Mouse (Mus musculus) midbrain, postnatal 0 days (tissue): ENCODE measurements at regions not wholly inside any gene's neighbourhood (a gene's known extent, or its start where the extent isn't known, plus 50 kb on each side); places are given as distances from the start of the nearest gene placed in this dataset.

Experiments used
- ATAC-seq: fragments of 200-750 bp; cut with Nextera tagmentation; 2 replicates; pipeline ENCODE4 v1.8.0; 2017; ENCODE audit warnings: moderate number of reproducible peaks, mild to moderate bottlenecking, moderate TSS enrichment, moderate library complexity; ENCODE audit not compliant: low FRiP score
- DNase-seq: peaks from one replicate; pipeline ENCODE4 v3.0.0-alpha.2; 2015; ENCODE audit warnings: low spot score
- H3K27ac ChIP-seq: fragments of 300-500 bp; sonication (generic); 2 replicates; pipeline ENCODE4 v1.5.1; 2014; ENCODE audit warnings: low read depth, mild to moderate bottlenecking, low read length, mixed read lengths
- H3K27me3 ChIP-seq: fragments of 300-500 bp; sonication (generic); 2 replicates; pipeline ENCODE4 v1.6.1; 2014; ENCODE audit warnings: low read length, control low read depth, mixed read lengths; ENCODE audit not compliant: insufficient read depth
- H3K36me3 ChIP-seq: fragments of 300-500 bp; sonication (generic); 2 replicates; pipeline ENCODE4 v1.6.1; 2014; ENCODE audit warnings: low read length, control low read depth, mixed read lengths; ENCODE audit not compliant: insufficient read depth
- H3K4me1 ChIP-seq: fragments of 300-500 bp; sonication (generic); 2 replicates; pipeline ENCODE4 v1.6.1; 2014; ENCODE audit warnings: mild to moderate bottlenecking, control low read depth, antibody characterized with exemption, low read length, mixed read lengths; ENCODE audit not compliant: insufficient read depth
- H3K4me2 ChIP-seq: fragments of 300-500 bp; sonication (generic); 2 replicates; pipeline ENCODE4 v1.6.1; 2014; ENCODE audit warnings: low read depth, mild to moderate bottlenecking, low read length, mixed read lengths; ENCODE audit not compliant: poor library complexity, severe bottlenecking
- H3K4me3 ChIP-seq: fragments of 300-500 bp; sonication (generic); 2 replicates; pipeline ENCODE4 v1.5.1; 2014; ENCODE audit warnings: low read depth, mild to moderate bottlenecking, low read length, moderate library complexity
- H3K9ac ChIP-seq: fragments of 300-500 bp; sonication (generic); replicated peaks from 2 replicates; pipeline ENCODE4 v1.6.1; 2014; ENCODE audit warnings: mild to moderate bottlenecking, low read length, moderate library complexity, mixed read lengths; ENCODE audit not compliant: poor library complexity, severe bottlenecking
- H3K9me3 ChIP-seq: fragments of 300-500 bp; sonication (generic); 2 replicates; pipeline ENCODE4 v1.6.1; 2016; ENCODE audit warnings: low read length, control low read depth
- CTCF ChIP-seq: IDR thresholded peaks from 2 replicates; pipeline ENCODE4 v1.5.1; 2016; ENCODE audit warnings: antibody characterized with exemption, mild to moderate bottlenecking
- WGBS: fragments of 180-500 bp; shearing (Covaris S2); extraction: QIAGEN DNeasy Blood & Tissue Kit; methylation state at CpG from one replicate; pipeline ENCODE4 v1.1.7; 2014; 5-methylcytosine and 5-hydroxymethylcytosine counted together

DNA sequence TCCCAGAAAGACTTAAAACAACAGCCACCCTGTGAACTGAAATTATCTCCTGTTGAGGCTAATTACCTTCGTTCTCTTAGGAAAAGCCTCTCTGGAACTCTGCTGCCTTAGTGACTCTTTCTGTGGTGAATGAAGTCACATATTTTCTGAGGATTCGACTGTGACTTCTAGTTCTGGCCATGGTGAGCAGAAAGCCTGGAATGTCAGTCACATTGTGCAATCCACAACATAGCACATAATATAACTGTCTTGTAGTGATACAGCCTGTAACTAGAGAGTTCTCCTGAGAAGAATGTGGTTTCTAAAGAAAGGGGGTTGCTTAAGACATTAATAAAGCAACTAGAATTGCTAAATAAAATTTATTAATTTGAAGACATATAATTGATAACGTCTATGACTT is 342.7 kb downstream of the Fbxo8 start:
- WGBS, result 68% methylated on average over 3 of the region's 3 CpGs
- Histone ChIP-seq H3K9ac (no peak overlapping the region), H3K9me3 (no peaks in the 10 kb centered on the region), H3K36me3 (no peaks in the 10 kb centered on the region), H3K4me1 (no peaks in the 10 kb centered on the region), H3K27ac (no peak overlapping the region), H3K4me2 (no peak overlapping the region), H3K27me3 (no peaks in the 10 kb centered on the region), H3K4me3 (no peak overlapping the region)
- DNase-seq (no peak), ATAC-seq (no peak)
- no peak for TF ChIP-seq CTCF

DNA sequence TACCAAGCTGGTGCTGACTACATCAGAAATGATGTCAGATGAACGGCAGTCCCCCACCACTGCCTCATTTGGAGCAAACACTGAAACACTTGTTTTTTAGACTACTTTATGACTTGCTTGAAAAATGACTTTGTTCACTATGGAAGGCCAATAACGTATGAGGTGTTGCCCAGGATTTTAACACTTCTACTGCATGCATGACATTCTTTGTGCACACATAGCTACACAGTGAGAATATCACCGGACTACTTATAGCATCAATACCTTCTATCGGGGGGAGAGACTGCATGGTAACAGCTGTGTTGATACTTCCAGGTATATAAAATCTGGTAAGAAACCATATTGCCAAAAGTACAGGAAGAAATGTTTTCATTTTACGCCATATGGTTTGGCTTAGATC is 364.5 kb downstream of the Fbxo8 start:
- no peaks in the 10 kb centered on the region for H3K27me3 ChIP-seq
- ATAC-seq, result no peak
- WGBS, result 89% methylated on average over 5 of the region's 5 CpGs

DNA sequence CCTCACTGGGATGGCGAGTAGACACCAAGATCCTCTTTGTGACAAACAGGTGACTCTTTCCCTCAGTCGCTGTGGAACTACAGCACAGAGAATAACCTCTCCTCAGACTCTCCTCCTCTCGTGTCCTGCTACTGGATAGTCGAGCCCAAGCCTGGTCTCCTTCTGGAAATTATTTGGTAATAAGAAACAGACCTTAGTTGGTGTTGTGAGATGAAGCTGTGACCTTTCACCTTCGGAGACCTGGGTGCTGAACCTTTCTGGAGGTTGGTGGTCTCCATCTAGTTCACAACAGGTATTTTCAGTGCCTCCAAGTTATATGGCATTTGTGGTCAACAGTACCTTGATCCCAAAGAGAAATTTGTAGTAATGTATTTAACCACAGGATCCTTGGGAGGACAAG is 365.1 kb downstream of the Fbxo8 start:
- no peak for ATAC-seq

More for the DNA sequence above, 364.5 kb downstream of the Fbxo8 start:
- Histone ChIP-seq H3K4me3 (no peak overlapping the region), H3K9me3 (no peaks in the 10 kb centered on the region), H3K4me1 (no peaks in the 10 kb centered on the region), H3K27ac (no peak overlapping the region), H3K4me2 (no peak overlapping the region), H3K36me3 (no peaks in the 10 kb centered on the region), H3K9ac (no peak overlapping the region)
- no peak for TF ChIP-seq CTCF
- DNase-seq, result no peak

DNA sequence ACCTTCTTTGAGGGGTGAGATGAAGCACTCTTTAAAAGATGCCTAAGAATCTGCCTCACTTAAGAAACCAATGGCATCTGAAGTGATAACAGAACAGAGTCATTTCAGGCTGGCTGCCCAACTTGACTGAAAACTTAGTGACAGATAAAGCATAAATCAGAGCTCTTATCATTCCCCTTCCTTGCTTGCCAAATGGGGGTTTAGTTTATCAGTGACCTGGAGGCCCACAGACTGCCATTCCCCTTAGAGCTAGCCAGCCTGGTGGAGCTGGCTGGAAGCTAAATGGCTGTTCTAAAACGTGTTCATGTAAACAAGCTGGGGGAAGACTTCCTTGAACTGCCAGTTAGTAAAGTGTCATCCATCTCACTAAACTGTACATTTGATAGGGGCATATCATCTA is 373.8 kb downstream of the Fbxo8 start:
- Histone ChIP-seq H3K4me1 (no peaks in the 10 kb centered on the region), H3K36me3 (no peaks in the 10 kb centered on the region), H3K9me3 (no peaks in the 10 kb centered on the region), H3K27ac (no peak overlapping the region), H3K4me2 (no peak overlapping the region), H3K4me3 (no peak overlapping the region), H3K9ac (no peak overlapping the region), H3K27me3 (no peaks in the 10 kb centered on the region)
- DNase-seq (no peak), ATAC-seq (no peak)
- no peak for TF ChIP-seq CTCF
- 48% methylated on average over 1 of the region's 1 CpGs for WGBS

More for the DNA sequence above, 365.1 kb downstream of the Fbxo8 start:
- H3K36me3 ChIP-seq, result no peaks in the 10 kb centered on the region
- no peaks in the 10 kb centered on the region for H3K27me3 ChIP-seq
- no peak overlapping the region for H3K4me3 ChIP-seq
- H3K9me3 ChIP-seq, result no peaks in the 10 kb centered on the region
- H3K4me2 ChIP-seq, result no peak overlapping the region
- no peak for TF ChIP-seq CTCF
- 88% methylated on average over 5 of the region's 5 CpGs for WGBS
- H3K27ac ChIP-seq, result no peak overlapping the region
- H3K9ac ChIP-seq, result no peak overlapping the region
- no peaks in the 10 kb centered on the region for H3K4me1 ChIP-seq
- DNase-seq, result no peak

DNA sequence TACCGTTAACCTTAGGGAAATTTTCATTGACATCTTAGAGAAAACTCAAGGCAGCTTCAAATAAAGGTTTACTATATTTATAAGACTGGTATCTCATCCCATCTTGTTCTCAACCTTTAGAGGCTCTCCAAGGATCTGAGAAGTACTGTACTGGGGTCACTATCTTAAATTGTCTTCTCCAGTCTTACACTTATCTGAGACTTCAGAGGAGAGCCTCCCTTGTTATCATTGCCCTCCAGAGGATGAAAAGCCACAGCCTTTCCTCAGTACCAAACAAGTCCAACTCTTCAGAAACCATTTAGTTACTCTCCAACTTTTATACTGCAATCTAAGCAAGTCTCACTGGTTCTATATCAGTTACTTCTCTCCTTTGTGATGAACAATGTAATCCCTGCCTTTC is 376.3 kb downstream of the Fbxo8 start:
- Histone ChIP-seq H3K4me3 (no peak overlapping the region), H3K4me2 (no peak overlapping the region), H3K27ac (no peak overlapping the region), H3K9ac (no peak overlapping the region), H3K27me3 (no peaks in the 10 kb centered on the region), H3K4me1 (no peaks in the 10 kb centered on the region), H3K9me3 (no peaks in the 10 kb centered on the region), H3K36me3 (no peaks in the 10 kb centered on the region)
- 94% methylated on average over 1 of the region's 1 CpGs for WGBS
- TF ChIP-seq CTCF, result no peak
- ATAC-seq (no peak), DNase-seq (no peak)

DNA sequence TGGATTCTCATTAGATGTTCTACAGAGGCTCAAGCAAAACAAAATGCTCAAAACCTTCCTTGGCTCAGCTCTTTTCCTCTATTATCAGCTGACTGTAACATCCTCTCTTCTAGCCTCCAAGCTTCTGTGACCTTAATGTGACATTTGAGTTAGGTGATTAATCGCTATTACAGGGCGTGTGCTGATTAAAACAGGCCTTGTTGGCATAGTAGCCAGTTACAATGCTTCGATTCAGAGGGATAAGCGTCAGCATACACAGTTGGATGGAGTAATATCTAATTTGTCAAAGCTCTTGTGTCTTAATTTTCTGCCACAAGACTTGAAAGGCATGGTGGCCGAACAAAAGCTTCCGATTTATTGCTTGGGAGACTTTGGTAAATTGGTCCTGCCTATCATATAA is 378.2 kb downstream of the Fbxo8 start:
- Histone ChIP-seq H3K4me2 (no peak overlapping the region), H3K9me3 (no peaks in the 10 kb centered on the region), H3K36me3 (no peaks in the 10 kb centered on the region), H3K9ac (no peak overlapping the region), H3K27ac (no peak overlapping the region), H3K27me3 (no peaks in the 10 kb centered on the region), H3K4me1 (no peaks in the 10 kb centered on the region), H3K4me3 (no peak overlapping the region)
- ATAC-seq (no peak), DNase-seq (no peak)
- TF ChIP-seq CTCF, result no peak
- 54% methylated on average over 6 of the region's 6 CpGs for WGBS

DNA sequence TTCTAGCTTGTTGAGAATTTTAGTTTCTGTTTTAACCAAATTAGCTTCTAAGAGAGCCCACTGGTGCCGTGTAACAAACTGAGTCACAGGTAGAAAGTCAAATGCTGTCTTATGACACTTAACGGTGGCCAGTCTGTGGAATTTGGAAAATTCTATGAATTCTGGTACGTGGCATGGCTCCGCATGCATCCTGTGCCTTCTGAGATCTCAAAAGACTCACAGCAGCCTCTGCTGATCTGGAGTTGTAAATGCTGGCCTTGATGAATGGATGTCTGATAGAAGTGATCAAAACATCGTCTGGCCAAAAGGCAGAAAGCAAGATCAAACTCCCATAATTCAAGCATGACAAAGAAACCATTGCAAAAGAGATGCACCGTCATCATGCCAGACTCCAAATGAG is 381.5 kb downstream of the Fbxo8 start:
- TF ChIP-seq CTCF, result no peak

More for the DNA sequence above, 381.5 kb downstream of the Fbxo8 start:
- no peaks in the 10 kb centered on the region for H3K9me3 ChIP-seq
- H3K36me3 ChIP-seq, result no peaks in the 10 kb centered on the region
- H3K4me3 ChIP-seq, result no peak overlapping the region
- no peaks in the 10 kb centered on the region for H3K4me1 ChIP-seq
- DNase-seq, result no peak
- no peaks in the 10 kb centered on the region for H3K27me3 ChIP-seq
- H3K9ac ChIP-seq, result no peak overlapping the region
- no peak overlapping the region for H3K27ac ChIP-seq
- H3K4me2 ChIP-seq, result no peak overlapping the region
- no peak for ATAC-seq
- 71% methylated on average over 6 of the region's 6 CpGs for WGBS
